Mouse (Mus musculus) liver, embryonic 13.5 days (tissue): ENCODE measurements at regions not wholly inside any gene's neighbourhood (a gene's known extent, or its start where the extent isn't known, plus 50 kb on each side); places are given as distances from the start of the nearest gene placed in this dataset.
"Not testable (repeated sequence)": the region's sequence is repeated elsewhere in the genome, so short reads cannot be mapped to it uniquely, and the experiment has no call there.

ENCODE experiments used
- ATAC-seq: fragments of 200-750 bp; cut with Nextera tagmentation; 2 replicates; pipeline ENCODE4 v1.8.0; 2017; ENCODE audit warnings: low read depth, mild to moderate bottlenecking, moderate number of reproducible peaks, moderate library complexity
- DNase-seq: peaks from one replicate; pipeline ENCODE4 v3.0.0; 2022
- H3K27ac ChIP-seq: fragments of 300-500 bp; sonication (generic); 2 replicates; pipeline ENCODE4 v1.5.1; 2015; ENCODE audit warnings: moderate library complexity, mild to moderate bottlenecking, inconsistent platforms
- H3K27me3 ChIP-seq: fragments of 300-500 bp; sonication (generic); 2 replicates; pipeline ENCODE4 v1.6.1; 2015; ENCODE audit warnings: mild to moderate bottlenecking, inconsistent platforms
- H3K36me3 ChIP-seq: fragments of 300-500 bp; sonication (generic); 2 replicates; pipeline ENCODE4 v1.6.1; 2015; ENCODE audit warnings: mild to moderate bottlenecking, inconsistent platforms
- H3K4me1 ChIP-seq: fragments of 300-500 bp; sonication (generic); replicated peaks from 2 replicates; pipeline ENCODE4 v1.6.1; 2015; ENCODE audit warnings: inconsistent platforms
- H3K4me2 ChIP-seq: fragments of 300-500 bp; sonication (generic); 2 replicates; pipeline ENCODE4 v1.6.1; 2015; ENCODE audit warnings: inconsistent platforms, mild to moderate bottlenecking, moderate library complexity
- H3K4me3 ChIP-seq: fragments of 300-500 bp; sonication (generic); replicated peaks from 2 replicates; pipeline ENCODE4 v1.5.1; 2015; ENCODE audit warnings: mild to moderate bottlenecking, inconsistent platforms
- H3K9ac ChIP-seq: fragments of 300-500 bp; sonication (generic); 2 replicates; pipeline ENCODE4 v1.6.1; 2015; ENCODE audit warnings: mild to moderate bottlenecking, inconsistent platforms
- H3K9me3 ChIP-seq: fragments of 300-500 bp; sonication (generic); replicated peaks from 2 replicates; pipeline ENCODE4 v1.6.1; 2016; ENCODE audit warnings: inconsistent platforms
- WGBS: fragments of 180-500 bp; shearing (Covaris S2); methylation state at CpG from one replicate; pipeline ENCODE4 v1.1.7; 2015; ENCODE audit not compliant: insufficient replicate concordance; 5-methylcytosine and 5-hydroxymethylcytosine counted together

GRCm38 (mm10) chr17:13654606-13655005 is 105.7 kb upstream of the Afdn start:
- not testable (repeated sequence) for H3K27ac ChIP-seq, H3K9me3 ChIP-seq, H3K27me3 ChIP-seq, ATAC-seq, H3K36me3 ChIP-seq, H3K4me2 ChIP-seq, DNase-seq, H3K9ac ChIP-seq, H3K4me3 ChIP-seq
- H3K4me1 ChIP-seq: peaks cover 17% of the 10 kb centered on the region; the same call in 1 of the 2 replicates
- 44% methylated on average over 1 of the region's 1 CpGs for WGBS

- Histone ChIP-seq H3K27me3 (no peaks in the 10 kb centered on the region), H3K9me3 (0 out of 2 replicates have a peak, but pooled peaks cover 7% of the 10 kb centered on the region), H3K27ac (no peak overlapping the region), H3K36me3 (no peaks in the 10 kb centered on the region), H3K4me1 (peaks cover 21% of the 10 kb centered on the region), H3K4me2 (peak overlapping the region; percentile 21; the same call in 1 of the 2 replicates), H3K9ac (no peak overlapping the region), H3K4me3 (no peak overlapping the region)
- ATAC-seq (peak; percentile 26; the same call in 1 of the 2 replicates), DNase-seq (no peak)
- 18% methylated on average over 3 of the region's 3 CpGs for WGBS
Measured at GRCm38 (mm10) chr17:13656065-13656464, 104.3 kb upstream of the Afdn start.

GRCm38 (mm10) chr17:13656485-13657181 is 103.7 kb upstream of the Afdn start:
- Histone ChIP-seq H3K9me3 (0 out of 2 replicates have a peak, but pooled peaks cover 7% of the 10 kb centered on the region), H3K27me3 (no peaks in the 10 kb centered on the region), H3K4me3 (no peak overlapping the region), H3K4me2 (peak overlapping the region; percentile 36; the same call in 1 of the 2 replicates), H3K27ac (no peak overlapping the region; the same call in 1 of the 2 replicates), H3K4me1 (peaks cover 25% of the 10 kb centered on the region), H3K9ac (no peak overlapping the region), H3K36me3 (no peaks in the 10 kb centered on the region)
- DNase-seq (no peak), ATAC-seq (peak; percentile 57)
- WGBS: 9% methylated on average over 11 of the region's 15 CpGs

GRCm38 (mm10) chr17:13657182-13657562 is 103.2 kb upstream of the Afdn start:
- no peak overlapping the region for H3K9ac ChIP-seq

GRCm38 (mm10) chr17:13657656-13658292 is 102.6 kb upstream of the Afdn start:
- 61% methylated on average over 9 of the region's 9 CpGs for WGBS
- Histone ChIP-seq H3K27me3 (no peaks in the 10 kb centered on the region), H3K9ac (no peak overlapping the region), H3K4me3 (no peak overlapping the region), H3K4me1 (peaks cover 25% of the 10 kb centered on the region), H3K4me2 (no peak overlapping the region), H3K9me3 (0 out of 2 replicates have a peak, but pooled peaks cover 7% of the 10 kb centered on the region), H3K27ac (no peak overlapping the region), H3K36me3 (no peaks in the 10 kb centered on the region)
- ATAC-seq (no peak), DNase-seq (no peak)

More at GRCm38 (mm10) chr17:13657182-13657562, 103.2 kb upstream of the Afdn start:
- Histone ChIP-seq H3K4me2 (0 out of 2 replicates have a peak overlapping the region, but pooled peaks have one; percentile 36), H3K9me3 (0 out of 2 replicates have a peak, but pooled peaks cover 7% of the 10 kb centered on the region), H3K27ac (no peak overlapping the region), H3K36me3 (no peaks in the 10 kb centered on the region), H3K27me3 (no peaks in the 10 kb centered on the region), H3K4me1 (peaks cover 25% of the 10 kb centered on the region), H3K4me3 (no peak overlapping the region)
- ATAC-seq (no peak), DNase-seq (no peak)
- WGBS: 41% methylated on average over 10 of the region's 10 CpGs

- DNase-seq: no peak
- Histone ChIP-seq H3K36me3 (no peaks in the 10 kb centered on the region), H3K4me3 (no peak overlapping the region), H3K9ac (no peak overlapping the region), H3K4me2 (no peak overlapping the region), H3K4me1 (peaks cover 25% of the 10 kb centered on the region), H3K27me3 (no peaks in the 10 kb centered on the region), H3K27ac (no peak overlapping the region), H3K9me3 (0 out of 2 replicates have a peak, but pooled peaks cover 7% of the 10 kb centered on the region)
- 49% methylated on average over 3 of the region's 3 CpGs for WGBS
- no peak for ATAC-seq
Measured at GRCm38 (mm10) chr17:13658321-13658978, 101.9 kb upstream of the Afdn start.

- no peak overlapping the region for H3K4me3 ChIP-seq
- H3K4me2 ChIP-seq: no peak overlapping the region
- no peak for ATAC-seq
- no peak overlapping the region for H3K27ac ChIP-seq
- H3K9me3 ChIP-seq: 0 out of 2 replicates have a peak, but pooled peaks cover 7% of the 10 kb centered on the region
- DNase-seq: no peak
- H3K27me3 ChIP-seq: no peaks in the 10 kb centered on the region
- peaks cover 27% of the 10 kb centered on the region for H3K4me1 ChIP-seq
- WGBS: 26% methylated on average over 8 of the region's 8 CpGs
- H3K36me3 ChIP-seq: no peaks in the 10 kb centered on the region
- no peak overlapping the region for H3K9ac ChIP-seq
Measured at GRCm38 (mm10) chr17:13659103-13659502, 101.2 kb upstream of the Afdn start.

- ATAC-seq (no peak), DNase-seq (no peak)
- WGBS: 39% methylated on average over 4 of the region's 4 CpGs
- no peaks in the 10 kb centered on the region for H3K27me3 ChIP-seq
- H3K4me1 ChIP-seq: peaks cover 27% of the 10 kb centered on the region
- no peak overlapping the region for H3K4me2 ChIP-seq
- 0 out of 2 replicates have a peak, but pooled peaks cover 7% of the 10 kb centered on the region for H3K9me3 ChIP-seq
- no peak overlapping the region for H3K9ac ChIP-seq
- no peaks in the 10 kb centered on the region for H3K36me3 ChIP-seq
- no peak overlapping the region for H3K4me3 ChIP-seq
- H3K27ac ChIP-seq: no peak overlapping the region
Measured at GRCm38 (mm10) chr17:13659943-13660342, 100.4 kb upstream of the Afdn start.

GRCm38 (mm10) chr17:13661023-13661422 is 99.3 kb upstream of the Afdn start:
- no peak for ATAC-seq
- H3K9ac ChIP-seq: no peak overlapping the region
- no peaks in the 10 kb centered on the region for H3K36me3 ChIP-seq
- peaks cover 25% of the 10 kb centered on the region for H3K4me1 ChIP-seq
- DNase-seq: no peak
- no peak overlapping the region for H3K27ac ChIP-seq
- no peak overlapping the region for H3K4me3 ChIP-seq
- 0 out of 2 replicates have a peak, but pooled peaks cover 1% of the 10 kb centered on the region for H3K9me3 ChIP-seq
- H3K27me3 ChIP-seq: no peaks in the 10 kb centered on the region
- WGBS: 41% methylated on average over 8 of the region's 8 CpGs
- H3K4me2 ChIP-seq: no peak overlapping the region

GRCm38 (mm10) chr17:13662152-13662551 is 98.2 kb upstream of the Afdn start:
- no peak overlapping the region for H3K4me2 ChIP-seq
- H3K4me1 ChIP-seq: peaks cover 19% of the 10 kb centered on the region
- 54% methylated on average over 4 of the region's 4 CpGs for WGBS
- no peak overlapping the region for H3K27ac ChIP-seq
- H3K9me3 ChIP-seq: no peaks in the 10 kb centered on the region
- no peak overlapping the region for H3K4me3 ChIP-seq
- H3K36me3 ChIP-seq: no peaks in the 10 kb centered on the region
- no peak for DNase-seq
- H3K27me3 ChIP-seq: no peaks in the 10 kb centered on the region
- H3K9ac ChIP-seq: no peak overlapping the region
- ATAC-seq: no peak
